Mouse (Mus musculus): ENCODE measurements around the gene Zfp53. TPM values are rescaled to one million over a fixed set of nuclear protein-coding genes. Genes with fewer than 3 reads are reported as not detected.

Zfp53 gene
- 5.2 and 5.9 TPM in 2 replicates for polyA plus RNA-seq (2012; rRNA removed)

GRCm38 (mm10) chr17:21488760-21489499 is at the start of gene Zfp53:
Zfp53 (plus strand) TSS chr17:21488998.

GRCm38 (mm10) chr17:21450138-21450704 is 38.6 kb upstream of the Zfp53 start, which contains the start of gene Zfp51:
Zfp51 (plus strand) TSS chr17:21450374.

GRCm38 (mm10) chr17:21535096-21536001 is 46.6 kb downstream of the Zfp53 start, which contains the start of gene Zfp52:
Zfp52 (plus strand) TSS chr17:21535539.

Other genes with a start within 250 kb of the Zfp53 start
- gene Vmn1r235, start 232.6 kb upstream of the Zfp53 start, polyA plus RNA-seq (2012; rRNA removed), result not detected in 2 replicates
- not detected in 2 replicates for gene Vmn1r236, start 206.1 kb upstream of the Zfp53 start, polyA plus RNA-seq (2012; rRNA removed)
- not detected in 2 replicates for gene Vmn1r237, start 177.1 kb upstream of the Zfp53 start, polyA plus RNA-seq (2012; rRNA removed)
- 3.3 and 3.6 TPM in 2 replicates for gene Zfp677, start 105.2 kb upstream of the Zfp53 start, polyA plus RNA-seq (2012; rRNA removed)
- 3.5 and 4.6 TPM in 2 replicates for gene Zfp54, start 65.8 kb upstream of the Zfp53 start, polyA plus RNA-seq (2012; rRNA removed)
- gene Zfp51, start 38.6 kb upstream of the Zfp53 start, polyA plus RNA-seq (2012; rRNA removed), result 5.3 and 5.6 TPM in 2 replicates
- gene Zfp52, start 46.5 kb downstream of the Zfp53 start, polyA plus RNA-seq (2012; rRNA removed), result 3.0 and 3.2 TPM in 2 replicates
- 18.7 and 21.0 TPM in 2 replicates for gene Zfp948, start 78.0 kb downstream of the Zfp53 start, polyA plus RNA-seq (2012; rRNA removed)
- gene Zfp983, start 161.6 kb downstream of the Zfp53 start, polyA plus RNA-seq (2012; rRNA removed), result 11.0 and 11.3 TPM in 2 replicates
- 11.8 and 12.2 TPM in 2 replicates for gene Gm10226, start 202.9 kb downstream of the Zfp53 start, polyA plus RNA-seq (2012; rRNA removed)
- 12.1 and 14.0 TPM in 2 replicates for gene Zfp760, start 218.7 kb downstream of the Zfp53 start, polyA plus RNA-seq (2012; rRNA removed)
- gene Zfp229, start 241.8 kb downstream of the Zfp53 start, polyA plus RNA-seq (2012; rRNA removed), result 7.6 and 7.8 TPM in 2 replicates

Measured in central nervous system, embryonic 18 days (tissue).